Mouse (Mus musculus): Measurements from ENCODE around the gene Tifa.
"Not testable (repeated sequence)": the region's sequence is repeated elsewhere in the genome, so short reads cannot be mapped to it uniquely, and the experiment has no call there.

Gene Tifa

DNA sequence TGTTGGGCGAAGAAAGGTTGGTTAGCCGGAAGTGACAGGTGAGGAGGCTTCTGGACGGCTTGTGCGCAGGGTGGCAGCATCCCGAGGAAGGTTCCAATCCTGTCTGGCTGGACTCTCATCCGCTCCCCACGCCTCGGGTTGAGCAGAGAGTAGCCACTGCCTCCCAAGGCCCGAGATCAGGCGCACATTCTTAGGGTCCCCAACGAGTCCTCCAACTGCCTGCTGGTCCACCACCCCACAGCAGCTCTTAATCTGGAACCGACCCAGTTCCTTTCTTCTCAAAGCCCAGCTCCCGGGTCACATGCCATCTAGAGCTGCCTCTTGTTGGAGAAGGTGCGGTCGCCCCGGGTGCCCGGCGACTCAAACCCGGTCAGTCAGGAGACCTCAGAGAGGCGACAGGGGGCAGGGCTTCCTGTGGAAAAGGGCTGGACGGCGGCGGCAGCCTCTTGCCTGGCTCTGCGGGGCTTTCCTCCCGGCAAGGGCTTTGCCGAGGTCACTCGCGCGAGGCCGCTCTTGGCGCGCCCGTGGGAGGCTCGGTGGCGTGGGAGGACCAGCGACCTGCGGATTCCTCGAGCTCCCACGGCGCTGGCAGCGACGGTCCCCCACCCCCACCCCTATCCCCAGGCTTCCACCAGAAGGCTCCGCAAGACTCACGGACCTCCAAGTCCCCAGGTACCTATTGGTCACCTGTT is at the start of gene Tifa:
Tifa (plus strand) TSS at position 306 of the 692 bp plus-strand sequence.
- peak; percentile 36 for DNase-seq

GRCm38 (mm10) chr3:127741473-127741872 is 48.1 kb upstream of the Tifa start:
- DNase-seq, result no peak

GRCm38 (mm10) chr3:127743614-127744365 is 45.8 kb upstream of the Tifa start:
- DNase-seq, result no peak

DNA sequence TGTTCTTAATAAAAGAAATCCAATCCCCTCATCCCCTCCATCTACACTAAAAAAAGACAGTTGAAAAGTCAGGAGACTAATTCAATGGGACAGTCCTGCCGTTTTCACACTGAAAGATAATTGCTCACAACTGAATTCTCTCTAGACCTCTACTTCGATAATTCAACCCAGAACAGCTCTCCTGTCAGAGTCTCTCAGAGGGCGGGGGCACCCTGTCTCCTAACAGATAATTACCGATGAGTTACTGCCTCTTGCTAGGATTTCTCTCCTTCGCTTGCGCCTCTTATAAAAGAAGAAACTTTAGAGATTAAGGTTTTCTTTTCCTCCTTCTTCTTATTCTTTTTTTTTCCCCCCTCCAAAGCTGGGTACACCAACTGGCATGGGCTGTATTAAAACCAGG is 44.1 kb upstream of the Tifa start:
- no peak for DNase-seq

- DNase-seq, result no peak
These were observed 43.5 kb upstream of the Tifa start for GRCm38 (mm10) chr3:127745911-127746640.

- DNase-seq, result no peak
These were observed 41.0 kb upstream of the Tifa start for GRCm38 (mm10) chr3:127748644-127749043.

- no peak for DNase-seq
These were observed 40.3 kb upstream of the Tifa start for GRCm38 (mm10) chr3:127749266-127749665.

GRCm38 (mm10) chr3:127749981-127750562 is 39.5 kb upstream of the Tifa start:
- no peak for DNase-seq

DNA sequence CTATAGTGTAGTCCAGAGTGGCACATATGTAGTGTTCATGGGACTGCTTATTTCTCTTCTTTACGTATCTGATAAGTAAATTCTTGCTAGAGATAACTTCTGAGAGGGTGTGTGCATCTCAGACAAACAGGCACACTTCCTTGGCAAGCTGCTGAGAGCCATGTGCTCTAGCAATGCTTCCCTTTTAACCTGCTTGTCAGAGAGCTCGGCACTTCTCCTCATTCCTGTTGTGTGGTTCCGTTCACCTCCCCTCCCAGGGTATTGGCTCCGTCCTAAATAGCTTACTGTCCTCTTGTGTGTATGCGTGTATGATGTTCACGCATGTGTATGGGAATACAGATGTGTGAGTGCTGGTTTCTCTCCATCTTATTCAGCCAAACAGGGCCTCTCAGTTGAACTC is 33.1 kb upstream of the Tifa start:
- DNase-seq, result no peak

DNA sequence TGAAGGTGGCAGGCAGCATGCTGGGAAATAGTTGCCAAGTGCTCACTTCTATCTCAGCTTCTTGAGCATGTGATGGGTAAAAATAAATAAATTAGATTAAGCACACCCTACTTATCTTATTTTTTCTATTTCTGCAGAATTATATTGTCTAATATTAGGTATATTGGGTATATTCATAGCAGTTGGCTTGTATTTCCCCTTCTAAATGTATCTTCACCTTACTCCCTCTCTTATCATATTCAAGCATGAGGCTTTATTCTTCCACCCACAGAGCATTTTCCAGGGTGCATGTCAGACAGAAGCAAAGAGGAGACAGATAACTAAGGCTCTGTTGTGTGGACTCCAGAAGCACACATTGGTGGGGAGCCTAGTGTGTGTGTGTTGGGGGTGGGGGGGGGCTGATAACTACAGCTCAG is 31.7 kb upstream of the Tifa start:
- DNase-seq, result no peak

DNA sequence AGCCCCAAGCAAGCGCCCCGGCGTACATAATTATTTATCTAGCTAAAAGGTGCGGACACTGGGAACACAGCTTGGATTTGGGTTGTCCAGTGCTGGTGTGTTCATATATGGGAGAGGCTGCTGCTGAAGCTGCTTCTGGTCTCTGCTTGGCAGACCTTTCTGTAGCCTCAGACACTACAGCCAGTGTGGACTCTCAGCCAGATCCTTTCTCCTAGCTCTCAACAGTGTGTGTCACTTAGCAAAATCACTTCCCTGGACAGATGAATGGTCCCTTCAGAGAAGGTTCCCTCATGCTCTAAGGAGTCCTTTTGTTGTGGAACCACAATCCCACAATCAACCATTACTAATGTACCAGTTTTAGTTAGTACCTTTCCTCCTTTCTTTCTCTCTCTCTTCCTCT is 30.8 kb upstream of the Tifa start:
- DNase-seq, result no peak

GRCm38 (mm10) chr3:127759212-127759611 is 30.4 kb upstream of the Tifa start:
- DNase-seq, result peak; percentile 19

DNA sequence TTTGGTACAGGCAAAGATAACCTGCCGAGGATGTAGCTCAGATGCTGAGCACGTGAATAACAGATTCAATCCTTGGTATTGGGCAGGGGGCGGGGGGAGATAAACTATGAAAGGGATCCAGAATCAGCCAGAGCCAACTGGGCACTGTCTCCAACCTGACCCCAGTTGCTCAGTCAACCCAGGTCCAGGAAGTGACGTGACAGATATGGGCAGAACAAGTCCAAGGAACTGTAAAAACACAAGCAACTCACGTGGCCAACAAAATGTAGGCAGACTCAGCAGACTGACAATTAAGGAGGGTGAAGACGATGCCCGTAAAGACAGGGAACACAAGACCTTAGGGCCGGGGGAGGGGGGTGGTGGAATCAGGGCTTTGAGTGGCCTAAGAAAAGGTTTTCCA is 27.2 kb upstream of the Tifa start:
- DNase-seq, result no peak

DNA sequence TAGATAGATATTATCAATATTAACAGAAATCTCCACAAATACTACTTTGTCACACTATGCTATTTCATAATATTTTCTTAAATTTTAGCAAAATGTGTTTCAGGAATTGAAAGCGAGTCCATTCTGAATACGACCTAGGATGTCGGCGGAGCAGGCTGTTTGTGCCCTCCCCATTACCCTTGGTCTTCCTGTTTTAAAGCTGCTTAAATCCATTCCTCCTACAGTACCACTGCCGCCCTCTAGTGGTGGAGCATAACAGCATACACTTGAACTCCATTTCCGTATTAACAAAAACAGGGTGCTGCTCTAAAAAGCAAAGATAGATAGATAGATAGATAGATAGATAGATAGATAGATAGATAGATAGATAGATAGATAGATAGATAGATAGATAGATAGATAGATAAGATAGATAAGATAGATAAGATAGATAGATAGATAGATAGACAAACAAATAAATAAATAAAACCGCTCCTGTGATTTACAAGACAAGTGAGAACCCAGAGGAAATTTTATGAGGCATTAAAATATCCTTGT is 26.5 kb upstream of the Tifa start:
- peak; percentile 58 for DNase-seq

DNA sequence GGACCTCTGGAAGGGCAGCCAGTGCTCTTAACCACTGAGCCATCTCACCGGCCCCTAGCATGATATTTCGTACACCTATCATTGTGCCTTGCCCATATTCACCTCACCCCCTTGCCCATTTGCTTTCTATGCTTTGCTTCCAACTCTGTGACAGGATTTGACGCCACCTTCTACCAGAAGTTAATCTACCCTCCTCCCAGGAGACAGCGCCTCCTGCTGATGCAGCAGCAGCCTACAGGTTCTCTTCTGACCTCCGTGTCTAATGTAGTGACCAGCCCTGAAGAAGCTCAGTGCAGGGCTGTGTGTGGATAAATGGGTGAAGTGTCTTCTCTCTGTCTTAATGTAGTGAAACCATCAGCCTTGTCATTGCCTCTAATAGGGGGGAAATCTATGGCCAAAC is 25.1 kb upstream of the Tifa start:
- no peak for DNase-seq

DNA sequence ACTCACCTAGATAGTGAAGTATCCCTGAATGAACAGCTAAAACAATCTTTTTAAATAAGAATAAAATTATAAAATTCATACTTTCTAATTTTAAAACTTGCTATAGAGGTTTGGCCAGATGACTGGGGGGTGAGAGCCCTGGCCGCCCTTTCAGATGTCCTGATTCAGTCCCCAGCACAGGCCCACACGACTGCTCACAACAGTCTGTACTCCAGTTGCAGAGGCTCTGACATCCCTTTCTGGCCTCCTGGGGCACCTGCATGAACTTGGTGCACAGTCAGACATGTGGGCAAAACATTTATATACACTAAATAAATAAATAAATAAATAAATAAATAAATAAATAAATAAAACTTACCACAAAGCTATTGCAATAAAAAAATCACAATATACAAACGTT is 23.6 kb upstream of the Tifa start:
- no peak for DNase-seq

GRCm38 (mm10) chr3:127769146-127769545 is 20.5 kb upstream of the Tifa start:
- DNase-seq, result no peak

- no peak for DNase-seq
These were observed 9.5 kb upstream of the Tifa start, which contains the start of gene Alpk1 for GRCm38 (mm10) chr3:127780021-127780644. Alpk1 (minus strand) TSS chr3:127780527.

- DNase-seq, result no peak
These were observed 8.7 kb upstream of the Tifa start for GRCm38 (mm10) chr3:127780921-127781320.

GRCm38 (mm10) chr3:127782921-127783320 is 6.7 kb upstream of the Tifa start:
- DNase-seq, result no peak

GRCm38 (mm10) chr3:127783680-127784079 is 5.9 kb upstream of the Tifa start:
- DNase-seq, result not testable (repeated sequence)

GRCm38 (mm10) chr3:127787032-127787431 is 2.6 kb upstream of the Tifa start:
- DNase-seq, result no peak

DNA sequence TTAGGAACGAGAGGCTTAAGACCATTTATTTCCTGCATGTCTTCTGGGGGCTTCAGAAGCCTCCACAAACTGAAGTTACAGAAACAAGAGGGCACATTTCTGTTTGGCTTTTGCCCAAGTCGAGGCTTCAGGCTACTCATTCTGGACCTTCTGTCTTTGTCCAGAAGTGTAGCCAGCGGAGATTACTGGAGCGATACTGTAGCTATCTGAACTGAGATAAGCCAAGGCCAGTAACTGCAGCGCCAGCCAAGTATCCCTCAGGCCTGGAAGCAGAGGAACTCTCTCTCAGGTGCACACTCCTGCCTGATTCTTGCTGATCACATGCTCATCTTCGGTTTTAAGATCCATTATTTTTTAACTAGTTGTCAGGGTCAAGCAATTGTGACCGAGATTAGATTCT is 1.6 kb upstream of the Tifa start:
- no peak for DNase-seq

All from right cerebral cortex, postnatal 25 days (tissue).